Mouse (Mus musculus): ENCODE data around the gene Il9r. TPM values are rescaled to one million over a fixed set of nuclear protein-coding genes. Genes with fewer than 3 reads are reported as not detected.

Gene Il9r
- total RNA-seq, 1 experiment from 2014 or later, result not detected

Other genes with a start within 250 kb of the Il9r start
- gene 4930524B15Rik, start 234.7 kb downstream of the Il9r start, total RNA-seq (2017), result not detected in 2 replicates
- gene Nsg2, start 199.8 kb downstream of the Il9r start, total RNA-seq (2017), result 1.8 and 3.1 TPM in 2 replicates
- gene Snrnp25, start 5.1 kb upstream of the Il9r start, total RNA-seq (2017), result 33.8 and 59.5 TPM in 2 replicates
- 0.32 and 2.0 TPM in 2 replicates for gene Rhbdf1, start 22.0 kb upstream of the Il9r start, total RNA-seq (2017)
- 3.2 and 5.3 TPM in 2 replicates for gene Mpg, start 26.2 kb upstream of the Il9r start, total RNA-seq (2017)
- 7.7 and 19.6 TPM in 2 replicates for gene Nprl3, start 67.4 kb upstream of the Il9r start, total RNA-seq (2017)
- gene Hba-x, start 76.1 kb upstream of the Il9r start, total RNA-seq (2017), result not detected in 2 replicates
- gene Hba-a1, start 83.2 kb upstream of the Il9r start, total RNA-seq (2017), result 18.1 and 30.7 TPM in 2 replicates
- gene Hbq1b, start 86.7 kb upstream of the Il9r start, total RNA-seq (2017), result not detected in 2 replicates
- gene Hba-a2, start 96.2 kb upstream of the Il9r start, total RNA-seq (2017), result 89.2 and 92.8 TPM in 2 replicates
- not detected in 2 replicates for gene Hbq1a, start 99.8 kb upstream of the Il9r start, total RNA-seq (2017)
- gene Sh3pxd2b, start 147.5 kb upstream of the Il9r start, total RNA-seq (2017), result 2.5 and 3.0 TPM in 2 replicates

Measured in common myeloid progenitor, adult 5-6 weeks (primary cell).